Mouse (Mus musculus) olfactory bulb, adult 2 months (tissue): ENCODE data around the gene Dcun1d2.

Experiments used
- CTCF ChIP-seq: fragments of 200-500 bp; IDR thresholded peaks from 2 replicates; pipeline ENCODE4 v1.5.1; 2012; ENCODE audit warnings: low read depth, mild to moderate bottlenecking, low read length, moderate library complexity; ENCODE audit not compliant: insufficient read depth
- POLR2A ChIP-seq: fragments of 200-500 bp; IDR thresholded peaks from 2 replicates; pipeline ENCODE4 v1.6.1; 2012; ENCODE audit warnings: mild to moderate bottlenecking, low read depth, low read length, moderate library complexity; ENCODE audit not compliant: insufficient read depth

DNA sequence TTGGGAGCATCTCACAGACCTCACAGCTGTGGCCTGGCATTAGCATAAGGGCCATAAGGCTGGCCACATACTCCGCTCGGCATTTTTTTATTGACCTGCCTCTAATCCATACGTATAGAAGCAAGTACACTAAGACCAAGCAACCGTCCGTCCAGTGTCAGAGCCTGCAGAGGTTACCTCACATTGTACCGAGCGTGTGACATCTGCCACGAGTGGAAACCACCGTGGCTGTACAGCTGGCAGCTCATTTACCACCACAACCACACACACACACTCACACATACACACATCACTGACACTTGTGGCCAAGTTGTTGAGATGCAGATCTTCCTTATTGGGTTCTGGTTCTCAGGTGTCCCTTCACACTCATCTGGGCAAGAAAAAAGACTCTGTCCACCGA is 28.7 kb upstream of the Dcun1d2 start:
- TF ChIP-seq CTCF (no peak), POLR2A (no peak)
